Mouse (Mus musculus): ENCODE measurements around the gene Sult5a1.
"Not testable (repeated sequence)": the region's sequence is repeated elsewhere in the genome, so short reads cannot be mapped to it uniquely, and the experiment has no call there.

Sult5a1 gene

GRCm38 (mm10) chr8:123135406-123135805, 22.7 kb downstream of the Sult5a1 start:
- peak; percentile 54 for DNase-seq (ENCODE audit: low read depth, low spot score)

- DNase-seq (ENCODE audit: low read depth, low spot score): no peak
These were observed 23.9 kb downstream of the Sult5a1 start for GRCm38 (mm10) chr8:123134149-123134713.

GRCm38 (mm10) chr8:123132953-123133352, 25.2 kb downstream of the Sult5a1 start:
- no peak for DNase-seq (ENCODE audit: low read depth, low spot score)

GRCm38 (mm10) chr8:123131041-123131440, 27.1 kb downstream of the Sult5a1 start:
- no peak for DNase-seq (ENCODE audit: low read depth, low spot score)

- DNase-seq (ENCODE audit: low read depth, low spot score): no peak
These were observed 31.8 kb downstream of the Sult5a1 start for GRCm38 (mm10) chr8:123126193-123126816.

- no peak for DNase-seq (ENCODE audit: low read depth, low spot score)
These were observed 35.4 kb downstream of the Sult5a1 start for GRCm38 (mm10) chr8:123122670-123123069.

- DNase-seq (ENCODE audit: low read depth, low spot score): no peak
These were observed 36.1 kb downstream of the Sult5a1 start for GRCm38 (mm10) chr8:123122059-123122458.

GRCm38 (mm10) chr8:123117744-123118143, 40.4 kb downstream of the Sult5a1 start:
- DNase-seq (ENCODE audit: low read depth, low spot score): no peak

- no peak for DNase-seq (ENCODE audit: low read depth, low spot score)
These were observed 40.9 kb downstream of the Sult5a1 start, which contains the start of gene Cpne7 for GRCm38 (mm10) chr8:123117127-123117731. Cpne7 (plus strand) TSS chr8:123117374.

- DNase-seq (ENCODE audit: low read depth, low spot score): no peak
These were observed 43.5 kb downstream of the Sult5a1 start for GRCm38 (mm10) chr8:123114644-123115043.

GRCm38 (mm10) chr8:123113908-123114469, 44.1 kb downstream of the Sult5a1 start:
- no peak for DNase-seq (ENCODE audit: low read depth, low spot score)

- DNase-seq (ENCODE audit: low read depth, low spot score): no peak
These were observed 45.2 kb downstream of the Sult5a1 start for GRCm38 (mm10) chr8:123112892-123113291.

GRCm38 (mm10) chr8:123110649-123111048, 47.5 kb downstream of the Sult5a1 start:
- DNase-seq (ENCODE audit: low read depth, low spot score): no peak

- no peak for DNase-seq (ENCODE audit: low read depth, low spot score)
These were observed 49.2 kb downstream of the Sult5a1 start for GRCm38 (mm10) chr8:123108953-123109352.

- no peak for DNase-seq (ENCODE audit: low read depth, low spot score)
These were observed 50.1 kb downstream of the Sult5a1 start for GRCm38 (mm10) chr8:123108010-123108409.

- no peak for DNase-seq (ENCODE audit: low read depth, low spot score)
These were observed 51.6 kb downstream of the Sult5a1 start for GRCm38 (mm10) chr8:123106531-123106930.

- no peak for DNase-seq (ENCODE audit: low read depth, low spot score)
These were observed 52.4 kb downstream of the Sult5a1 start for GRCm38 (mm10) chr8:123105553-123106326.

GRCm38 (mm10) chr8:123104046-123104767, 53.9 kb downstream of the Sult5a1 start:
- DNase-seq (ENCODE audit: low read depth, low spot score): no peak

GRCm38 (mm10) chr8:123103285-123103684, 54.8 kb downstream of the Sult5a1 start:
- no peak for DNase-seq (ENCODE audit: low read depth, low spot score)

- not testable (repeated sequence) for DNase-seq (ENCODE audit: low read depth, low spot score)
These were observed 55.3 kb downstream of the Sult5a1 start for GRCm38 (mm10) chr8:123102855-123103254.
